Mouse (Mus musculus): ENCODE results near the gene Macrod2.

The Macrod2 gene

GRCm38 (mm10) chr2:141201303-141202014 lies 806.4 kb downstream of the Macrod2 start:
- DNase-seq (ENCODE audit: low read depth, low spot score) = no peak

DNA sequence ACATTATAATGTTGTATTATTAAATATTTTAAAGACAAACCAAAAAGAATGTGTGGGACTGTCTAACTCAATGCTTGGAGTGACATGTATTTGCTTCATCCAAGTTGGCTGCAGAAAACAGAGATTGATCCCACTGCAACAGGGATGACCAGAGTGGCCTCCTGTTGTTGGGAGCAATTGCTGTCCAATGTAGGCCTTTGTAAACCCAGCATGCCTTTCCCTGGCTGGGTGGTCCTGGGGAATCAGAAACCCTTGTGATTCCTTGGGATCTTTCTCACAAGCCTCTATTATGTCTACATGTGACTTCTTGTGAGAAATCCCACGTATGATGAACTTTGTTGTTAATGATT lies 806.9 kb downstream of the Macrod2 start:
- no peak for DNase-seq (ENCODE audit: low read depth, low spot score)

GRCm38 (mm10) chr2:141211346-141211745 lies 816.2 kb downstream of the Macrod2 start:
- DNase-seq (ENCODE audit: low read depth, low spot score) = no peak

DNA sequence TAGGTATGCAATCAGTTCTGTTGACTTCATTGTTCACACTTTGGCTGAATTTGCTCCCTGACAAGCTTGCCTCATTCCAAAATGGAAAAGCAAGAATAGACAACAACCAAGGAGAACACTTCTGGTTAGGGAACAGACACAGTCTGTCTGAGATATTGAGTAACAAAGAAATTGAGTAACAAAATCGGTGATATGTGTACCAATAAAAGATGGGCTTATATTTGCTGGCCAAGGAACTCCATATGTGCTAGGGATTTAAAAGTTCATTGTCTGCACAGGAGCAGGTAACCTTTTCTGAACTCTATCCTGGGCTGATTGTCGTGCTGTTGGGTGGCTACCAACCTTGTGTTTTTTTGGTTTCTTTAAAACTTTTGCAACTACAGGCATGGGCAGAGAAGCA lies 817.2 kb downstream of the Macrod2 start:
- DNase-seq (ENCODE audit: low read depth, low spot score) = no peak

DNA sequence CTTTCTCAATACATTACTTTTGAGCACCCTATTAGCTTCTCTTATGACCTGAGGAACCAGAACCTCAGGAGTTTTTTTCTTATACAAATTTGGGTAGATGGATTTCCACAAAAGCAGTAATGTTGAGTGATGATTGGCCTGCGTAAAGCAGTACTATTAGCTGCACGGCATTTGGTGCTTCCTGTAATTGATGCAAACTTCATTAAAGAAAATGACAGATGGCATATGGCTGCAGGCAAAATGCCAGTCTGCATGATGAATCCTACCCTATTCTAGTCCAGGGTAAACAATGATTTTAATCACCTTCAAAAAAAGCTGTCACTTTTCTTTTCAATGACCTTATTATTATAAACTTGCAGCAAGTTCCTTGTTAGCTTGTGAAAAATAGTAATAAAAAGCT lies 822.4 kb downstream of the Macrod2 start:
- DNase-seq (ENCODE audit: low read depth, low spot score) = no peak

GRCm38 (mm10) chr2:141217925-141218324 lies 822.8 kb downstream of the Macrod2 start:
- DNase-seq (ENCODE audit: low read depth, low spot score) = no peak

GRCm38 (mm10) chr2:141228809-141229208 lies 833.7 kb downstream of the Macrod2 start:
- DNase-seq (ENCODE audit: low read depth, low spot score) = no peak

GRCm38 (mm10) chr2:141229820-141230219 lies 834.7 kb downstream of the Macrod2 start:
- DNase-seq (ENCODE audit: low read depth, low spot score) = no peak

DNA sequence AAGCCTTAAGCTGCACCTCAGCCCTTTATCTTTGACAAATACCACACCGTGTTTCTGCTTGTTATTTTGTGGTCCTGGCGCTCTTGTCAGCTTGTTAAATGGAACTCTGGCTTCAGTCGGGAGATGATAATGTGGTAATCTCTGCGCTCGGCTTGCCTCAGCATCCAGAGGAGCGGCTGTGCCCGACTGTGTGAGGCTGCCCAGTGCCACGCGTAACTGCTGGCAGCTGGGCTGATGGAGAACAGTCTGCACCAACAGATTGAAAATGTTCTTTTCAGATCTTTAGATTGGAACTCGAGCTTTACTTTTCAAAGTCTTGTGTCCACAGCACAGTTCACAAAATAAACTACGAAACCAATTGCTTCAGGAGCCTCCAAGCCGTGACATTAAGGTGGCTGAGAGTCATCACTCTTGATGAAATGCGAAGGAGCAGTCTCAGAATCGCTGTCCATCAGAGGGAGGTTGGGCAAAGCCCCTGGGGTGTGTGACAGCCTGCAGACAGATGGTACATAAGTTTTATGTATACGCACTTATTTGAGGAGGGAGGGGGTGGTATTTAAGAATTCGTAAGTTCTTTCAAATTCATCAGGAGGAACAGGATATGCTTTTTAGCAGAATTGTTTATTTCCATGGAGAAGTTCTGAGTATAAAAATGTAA lies 836.0 kb downstream of the Macrod2 start:
- no peak for DNase-seq (ENCODE audit: low read depth, low spot score)

DNA sequence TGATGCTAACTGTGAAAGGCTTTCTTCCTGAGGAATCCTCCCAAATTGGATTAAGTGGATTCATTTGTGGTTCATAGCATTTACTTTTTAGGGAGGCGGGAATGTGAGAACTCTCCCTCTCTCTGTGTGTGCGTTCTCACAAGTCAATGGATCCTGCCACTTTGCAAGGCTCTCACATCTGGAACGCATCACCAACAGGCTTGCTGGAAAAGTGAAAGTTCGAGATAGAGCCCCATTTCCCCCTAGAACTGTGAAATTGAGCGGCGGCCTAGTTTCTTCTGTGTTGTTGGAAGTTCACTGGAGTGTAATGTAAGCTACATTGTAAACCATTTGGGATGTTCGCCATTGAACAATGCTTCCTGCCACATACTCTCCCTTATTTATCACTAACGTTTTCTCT lies 839.2 kb downstream of the Macrod2 start:
- DNase-seq (ENCODE audit: low read depth, low spot score) = no peak

DNA sequence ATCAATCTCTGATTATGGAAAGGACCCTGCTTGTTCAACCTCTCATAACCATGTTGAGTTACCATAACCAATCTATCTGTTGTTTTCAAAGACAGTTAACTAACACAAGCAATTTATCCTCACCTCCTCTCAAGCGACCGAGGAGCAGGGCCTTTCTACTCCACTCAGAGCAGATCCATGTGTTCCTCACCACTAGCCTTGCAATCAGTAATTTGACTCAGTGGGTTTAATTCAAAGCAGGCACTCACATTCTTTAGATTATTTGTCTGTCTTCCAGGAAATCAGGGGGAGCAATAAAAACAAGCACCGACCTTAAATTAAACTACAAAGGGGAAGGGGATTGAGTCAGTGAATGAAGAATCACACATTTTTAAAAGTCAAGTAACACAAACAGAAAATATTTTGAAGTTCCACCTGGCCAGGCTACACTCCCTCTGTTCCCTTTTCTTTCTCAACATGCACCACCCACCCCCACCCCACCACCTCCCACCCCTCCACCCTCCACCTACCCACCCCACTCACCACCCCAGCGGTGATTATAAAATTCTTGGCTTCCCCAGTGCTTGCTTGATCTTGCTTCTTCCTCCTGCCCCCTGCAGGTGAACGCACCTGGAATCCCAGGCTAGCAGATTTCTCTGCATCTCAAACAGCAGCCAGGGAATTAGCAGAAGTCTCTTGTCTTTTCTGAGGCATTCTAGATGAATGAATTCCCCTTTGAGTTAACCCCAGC lies 839.8 kb downstream of the Macrod2 start:
- DNase-seq (ENCODE audit: low read depth, low spot score) = no peak

- DNase-seq (ENCODE audit: low read depth, low spot score) = no peak
Measured at GRCm38 (mm10) chr2:141247680-141248079, 852.6 kb downstream of the Macrod2 start.

- no peak for DNase-seq (ENCODE audit: low read depth, low spot score)
Measured at GRCm38 (mm10) chr2:141264582-141264981, 869.5 kb downstream of the Macrod2 start.

DNA sequence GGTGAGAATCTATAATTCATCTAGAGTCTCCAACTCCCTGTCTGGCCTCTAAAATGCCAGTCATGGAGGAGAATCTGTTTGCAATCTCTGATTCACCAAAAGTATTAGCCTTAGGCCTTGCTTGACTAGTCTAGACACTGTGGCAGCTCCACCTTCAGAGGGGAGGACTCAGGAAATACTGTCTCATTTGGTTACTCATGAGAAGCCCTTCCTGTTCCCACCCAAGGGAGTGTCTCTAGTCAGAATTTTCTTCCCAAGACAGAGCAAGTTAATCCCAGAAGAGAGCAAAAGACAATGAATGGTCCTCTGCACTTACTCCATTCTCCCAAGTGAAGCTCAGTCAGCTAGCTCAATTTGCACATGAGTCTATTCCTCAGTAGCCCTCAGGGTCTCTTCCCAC lies 871.5 kb downstream of the Macrod2 start:
- DNase-seq (ENCODE audit: low read depth, low spot score) = no peak

GRCm38 (mm10) chr2:141271541-141271940 lies 876.4 kb downstream of the Macrod2 start:
- no peak for DNase-seq (ENCODE audit: low read depth, low spot score)

DNA sequence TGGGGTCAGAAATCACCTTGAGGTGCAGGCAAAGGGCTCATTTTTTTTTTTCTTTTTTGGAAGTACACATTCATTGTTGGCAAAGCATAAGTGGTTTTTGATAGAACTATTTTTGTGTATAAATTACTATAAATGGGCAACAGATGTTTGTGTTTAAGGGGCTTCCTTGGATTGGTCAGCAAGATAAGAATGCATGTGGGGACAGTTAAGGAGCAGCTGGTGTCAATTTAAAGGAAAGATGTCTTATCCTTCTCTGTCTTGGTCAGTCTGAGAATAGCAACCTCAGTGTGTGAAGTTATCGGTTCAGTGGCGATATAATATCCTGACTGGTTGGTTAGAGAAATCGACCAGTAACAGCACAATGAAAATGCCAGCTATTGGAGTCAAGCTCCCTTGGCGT lies 877.9 kb downstream of the Macrod2 start:
- no peak for DNase-seq (ENCODE audit: low read depth, low spot score)

DNA sequence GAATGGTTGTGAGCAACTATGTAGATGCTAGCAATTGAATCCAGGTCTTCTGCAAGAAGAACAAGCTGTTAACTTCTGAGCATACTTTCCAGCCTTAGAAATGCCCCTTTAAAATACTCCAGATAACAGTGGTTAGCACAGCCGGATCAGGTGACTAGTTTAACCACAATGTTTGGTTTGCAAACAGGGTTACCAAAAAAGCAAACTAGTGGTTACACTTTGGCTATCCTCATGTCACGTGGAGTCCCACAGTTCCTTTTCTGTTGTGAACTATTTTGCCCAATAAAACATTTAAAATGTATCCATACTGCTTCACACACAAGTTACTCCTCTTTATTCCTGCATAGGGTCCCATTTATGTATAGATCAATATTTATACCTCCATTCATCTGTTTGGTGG lies 879.2 kb downstream of the Macrod2 start:
- DNase-seq (ENCODE audit: low read depth, low spot score) = no peak

GRCm38 (mm10) chr2:141279130-141279698 lies 884.1 kb downstream of the Macrod2 start:
- DNase-seq (ENCODE audit: low read depth, low spot score) = no peak

DNA sequence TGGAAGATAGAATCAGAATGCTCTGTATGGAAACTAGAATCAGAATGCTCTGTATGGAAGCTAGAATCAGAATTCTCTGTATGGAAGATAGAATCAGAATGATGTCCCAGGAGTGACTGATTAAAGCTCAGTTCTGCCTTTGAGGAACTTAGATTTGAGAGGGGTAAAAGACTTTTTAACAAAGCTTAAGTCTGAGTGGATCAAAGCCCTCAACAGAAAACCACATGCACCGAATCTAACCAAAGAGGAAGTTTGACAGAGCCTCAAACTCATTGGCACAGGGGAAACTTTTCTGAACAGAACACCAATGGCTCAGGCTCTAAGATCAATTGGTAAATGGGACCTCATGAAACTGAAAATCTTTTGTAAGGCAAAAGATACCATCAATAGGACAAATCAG lies 885.7 kb downstream of the Macrod2 start:
- DNase-seq (ENCODE audit: low read depth, low spot score) = no peak

GRCm38 (mm10) chr2:141286110-141286747 lies 891.1 kb downstream of the Macrod2 start:
- no peak for DNase-seq (ENCODE audit: low read depth, low spot score)

DNA sequence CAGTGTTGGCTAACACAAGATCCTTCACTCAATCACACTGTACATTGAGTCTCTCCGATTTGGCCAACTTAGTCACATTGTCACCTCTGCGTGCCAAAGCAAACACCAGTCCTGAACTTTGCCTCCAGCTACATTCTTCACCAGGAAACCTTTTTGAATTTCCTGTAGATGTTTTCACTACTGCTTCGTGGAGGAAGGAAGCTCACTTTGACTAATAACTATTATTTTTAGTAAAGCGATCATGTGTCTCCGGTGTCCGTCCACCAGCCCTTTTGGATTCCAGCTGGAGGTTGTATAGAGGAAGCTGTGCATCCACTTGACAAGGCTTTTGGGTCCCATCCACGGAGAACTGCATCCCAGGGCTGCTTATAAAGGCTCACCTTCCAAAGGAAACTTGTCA lies 893.4 kb downstream of the Macrod2 start:
- no peak for DNase-seq (ENCODE audit: low read depth, low spot score)
